Mouse (Mus musculus) neural tube, embryonic 12.5 days (tissue): ENCODE data around the gene Tnfsf4. TPM values are rescaled to one million over a fixed set of nuclear protein-coding genes. Genes with fewer than 3 reads are reported as not detected.

Source experiments
- ATAC-seq: fragments of 200-750 bp; cut with Nextera tagmentation; 2 replicates; pipeline ENCODE4 v1.8.0; 2017; ENCODE audit warnings: low read depth, mild to moderate bottlenecking, moderate TSS enrichment, moderate library complexity; ENCODE audit not compliant: low FRiP score
- H3K27ac ChIP-seq: fragments of 300-500 bp; sonication (generic); 2 replicates; pipeline ENCODE4 v1.5.1; 2016
- H3K27me3 ChIP-seq: fragments of 300-500 bp; sonication (generic); replicated peaks from 2 replicates; pipeline ENCODE4 v1.6.1; 2016; ENCODE audit warnings: mild to moderate bottlenecking
- H3K36me3 ChIP-seq: fragments of 300-500 bp; sonication (generic); 2 replicates; pipeline ENCODE4 v1.6.1; 2016; ENCODE audit warnings: mild to moderate bottlenecking
- H3K4me1 ChIP-seq: fragments of 300-500 bp; sonication (generic); 2 replicates; pipeline ENCODE4 v1.6.1; 2016
- H3K4me2 ChIP-seq: fragments of 300-500 bp; sonication (generic); replicated peaks from 2 replicates; pipeline ENCODE4 v1.6.1; 2016; ENCODE audit warnings: mild to moderate bottlenecking
- H3K4me3 ChIP-seq: fragments of 300-500 bp; sonication (generic); 2 replicates; pipeline ENCODE4 v1.5.1; 2016
- H3K9ac ChIP-seq: fragments of 300-500 bp; sonication (generic); 2 replicates; pipeline ENCODE4 v1.6.1; 2016; ENCODE audit warnings: mild to moderate bottlenecking
- H3K9me3 ChIP-seq: fragments of 300-500 bp; sonication (generic); 2 replicates; pipeline ENCODE4 v1.6.1; 2016; ENCODE audit warnings: mild to moderate bottlenecking
- WGBS: fragments of 180-500 bp; shearing (Covaris S2); methylation state at CpG from one replicate; pipeline ENCODE4 v1.1.7; 2016; 5-methylcytosine and 5-hydroxymethylcytosine counted together
- polyA plus RNA-seq: library from polyadenylated mRNA; unstranded; fragments of >200 nt; fragmentation: Nextera tagmentation; extraction: Ambion mirVana; gene quantifications from 2 replicates; pipeline ENCODE4 v1.2.1, GENCODE M21; 2016

The Tnfsf4 gene
- polyA plus RNA-seq, result 0.10 TPM in 1 of 2 replicates, not detected in the other

DNA sequence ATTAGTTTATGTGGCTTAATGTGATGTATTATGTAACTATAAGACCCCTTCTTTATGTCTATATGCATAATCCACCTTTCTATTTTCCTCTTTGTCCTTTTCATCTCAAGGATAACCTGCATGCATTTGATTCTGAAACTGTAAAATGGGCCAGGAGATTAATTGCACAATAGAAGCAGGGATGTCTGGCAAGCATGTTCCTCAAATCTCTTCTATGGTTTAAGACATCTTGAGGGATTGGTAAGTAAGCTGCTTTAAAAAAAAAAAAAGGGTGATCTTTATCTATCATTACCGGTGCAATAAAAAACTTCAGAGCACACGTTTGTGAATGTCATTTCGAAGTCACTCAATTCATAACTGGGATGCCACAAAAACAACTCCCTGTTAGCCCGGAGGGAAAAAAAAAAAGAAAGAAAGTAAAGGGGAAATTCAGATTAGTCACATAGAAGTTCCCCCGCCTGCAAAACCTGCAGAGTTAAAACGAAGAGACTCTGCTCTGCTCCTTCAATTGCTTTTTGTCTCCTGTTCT, at the start of gene Tnfsf4:
TSS of gene Tnfsf4 (plus strand) at position 479 of the 529 bp plus-strand sequence.
- Histone ChIP-seq H3K36me3 (no peaks in the 10 kb centered on the region), H3K9ac (no peak within 1 kb of the TSS), H3K9me3 (no peaks in the 10 kb centered on the region), H3K27ac (no peak within 1 kb of the TSS), H3K4me2 (no peak within 1 kb of the TSS), H3K4me1 (no peaks in the 10 kb centered on the region), H3K4me3 (no peak within 1 kb of the TSS), H3K27me3 (no peaks in the 10 kb centered on the region)
- ATAC-seq, result no peak
- 75% methylated on average over 6 of the region's 6 CpGs for WGBS

- no peaks in the 10 kb centered on the region for H3K27me3 ChIP-seq
- no peaks in the 10 kb centered on the region for H3K4me1 ChIP-seq
- ATAC-seq, result no peak
- WGBS, result 60% methylated on average over 1 of the region's 1 CpGs
- H3K9me3 ChIP-seq, result no peaks in the 10 kb centered on the region
- H3K9ac ChIP-seq, result no peak overlapping the region
- H3K4me3 ChIP-seq, result no peak overlapping the region
- no peak overlapping the region for H3K27ac ChIP-seq
- no peak overlapping the region for H3K4me2 ChIP-seq
- no peaks in the 10 kb centered on the region for H3K36me3 ChIP-seq
Observed at GRCm38 (mm10) chr1:161350981-161351380, 44.2 kb upstream of the Tnfsf4 start.

DNA sequence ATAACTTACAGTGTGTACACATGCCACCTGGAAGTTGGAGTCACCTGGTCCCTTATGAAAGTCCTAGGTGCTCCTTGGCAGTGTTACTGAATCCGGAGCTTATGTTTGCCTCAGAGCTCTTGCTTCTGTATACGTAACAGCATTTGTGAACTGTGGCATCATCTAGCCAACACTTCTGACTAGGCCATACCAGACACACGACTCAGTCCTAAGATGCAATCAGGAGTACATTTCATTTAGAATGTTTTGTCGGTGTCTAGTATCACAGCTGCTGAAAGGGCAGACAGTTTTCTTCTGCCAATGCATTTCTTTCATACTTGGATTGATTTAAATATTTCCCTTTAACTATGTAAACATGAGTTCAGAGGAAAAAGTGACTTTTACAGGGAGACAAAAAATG, 30.2 kb upstream of the Tnfsf4 start:
- H3K4me3 ChIP-seq, result no peak overlapping the region
- no peaks in the 10 kb centered on the region for H3K36me3 ChIP-seq
- 93% methylated on average over 4 of the region's 4 CpGs for WGBS
- no peak for ATAC-seq
- no peak overlapping the region for H3K27ac ChIP-seq
- H3K9me3 ChIP-seq, result no peaks in the 10 kb centered on the region
- no peaks in the 10 kb centered on the region for H3K27me3 ChIP-seq
- H3K9ac ChIP-seq, result no peak overlapping the region
- no peaks in the 10 kb centered on the region for H3K4me1 ChIP-seq
- no peak overlapping the region for H3K4me2 ChIP-seq

- H3K9ac ChIP-seq, result no peak overlapping the region
- H3K27ac ChIP-seq, result no peak overlapping the region
- H3K9me3 ChIP-seq, result no peaks in the 10 kb centered on the region
- H3K4me3 ChIP-seq, result no peak overlapping the region
- H3K36me3 ChIP-seq, result no peaks in the 10 kb centered on the region
- no peaks in the 10 kb centered on the region for H3K4me1 ChIP-seq
- no peak for ATAC-seq
- H3K27me3 ChIP-seq, result no peaks in the 10 kb centered on the region
- WGBS, result 81% methylated on average over 2 of the region's 2 CpGs
- no peak overlapping the region for H3K4me2 ChIP-seq
Observed at GRCm38 (mm10) chr1:161371919-161372318, 23.3 kb upstream of the Tnfsf4 start.

- no peaks in the 10 kb centered on the region for H3K36me3 ChIP-seq
- ATAC-seq, result no peak
- H3K4me1 ChIP-seq, result no peaks in the 10 kb centered on the region
- 0 out of 2 replicates have a peak, but pooled peaks cover 3% of the 10 kb centered on the region for H3K9me3 ChIP-seq
- no peak overlapping the region for H3K4me3 ChIP-seq
- H3K9ac ChIP-seq, result no peak overlapping the region
- no peaks in the 10 kb centered on the region for H3K27me3 ChIP-seq
- no peak overlapping the region for H3K4me2 ChIP-seq
- whole genome bisulfite sequencing, result 84% methylated on average over 2 of the region's 2 CpGs
- no peak overlapping the region for H3K27ac ChIP-seq
Observed at GRCm38 (mm10) chr1:161375866-161376265, 19.3 kb upstream of the Tnfsf4 start.

GRCm38 (mm10) chr1:161378571-161378970, 16.6 kb upstream of the Tnfsf4 start:
- WGBS, result 79% methylated on average over 3 of the region's 3 CpGs
- H3K4me2 ChIP-seq, result no peak overlapping the region
- H3K27ac ChIP-seq, result no peak overlapping the region
- no peaks in the 10 kb centered on the region for H3K36me3 ChIP-seq
- H3K27me3 ChIP-seq, result no peaks in the 10 kb centered on the region
- no peak overlapping the region for H3K9ac ChIP-seq
- no peaks in the 10 kb centered on the region for H3K4me1 ChIP-seq
- H3K9me3 ChIP-seq, result 0 out of 2 replicates have a peak, but pooled peaks cover 3% of the 10 kb centered on the region
- H3K4me3 ChIP-seq, result no peak overlapping the region
- no peak for ATAC-seq

- Histone ChIP-seq H3K4me1 (no peaks in the 10 kb centered on the region), H3K4me2 (no peak overlapping the region), H3K9me3 (0 out of 2 replicates have a peak, but pooled peaks cover 3% of the 10 kb centered on the region), H3K27me3 (no peaks in the 10 kb centered on the region), H3K27ac (no peak overlapping the region), H3K9ac (no peak overlapping the region), H3K36me3 (no peaks in the 10 kb centered on the region), H3K4me3 (no peak overlapping the region)
- WGBS, result 22% methylated on average over 11 of the region's 11 CpGs
- no peak for ATAC-seq
Observed at GRCm38 (mm10) chr1:161379685-161380424, 15.4 kb upstream of the Tnfsf4 start.

GRCm38 (mm10) chr1:161380425-161380780, 14.8 kb upstream of the Tnfsf4 start:
- Histone ChIP-seq H3K4me2 (no peak overlapping the region), H3K9ac (no peak overlapping the region), H3K4me1 (no peaks in the 10 kb centered on the region), H3K4me3 (no peak overlapping the region), H3K9me3 (0 out of 2 replicates have a peak, but pooled peaks cover 3% of the 10 kb centered on the region), H3K27ac (no peak overlapping the region), H3K27me3 (no peaks in the 10 kb centered on the region), H3K36me3 (no peaks in the 10 kb centered on the region)
- WGBS, result 43% methylated on average over 5 of the region's 5 CpGs
- ATAC-seq, result no peak

DNA sequence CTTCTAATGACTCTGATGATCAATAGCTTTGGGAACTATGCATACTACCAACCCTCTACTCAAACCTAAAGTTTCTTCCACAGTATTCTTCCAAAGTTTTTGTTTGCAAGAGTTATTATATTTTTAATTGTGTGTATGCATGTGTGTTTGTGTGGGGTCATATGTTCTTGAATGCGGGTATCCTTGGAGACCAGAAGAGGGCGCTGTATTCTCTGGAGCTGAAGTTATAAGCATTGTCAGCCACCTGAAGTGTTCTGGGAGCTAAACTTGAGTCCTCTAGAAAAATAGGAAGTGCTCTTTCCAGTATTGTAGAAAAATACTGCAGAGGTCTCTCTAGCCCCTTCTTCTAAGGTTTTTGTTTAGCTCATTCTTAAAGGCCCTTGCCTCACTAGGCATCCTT, 5.1 kb upstream of the Tnfsf4 start:
- no peak overlapping the region for H3K27ac ChIP-seq
- H3K36me3 ChIP-seq, result no peaks in the 10 kb centered on the region
- no peaks in the 10 kb centered on the region for H3K27me3 ChIP-seq
- H3K4me3 ChIP-seq, result no peak overlapping the region
- ATAC-seq, result no peak
- no peaks in the 10 kb centered on the region for H3K4me1 ChIP-seq
- no peak overlapping the region for H3K9ac ChIP-seq
- H3K4me2 ChIP-seq, result no peak overlapping the region
- no peaks in the 10 kb centered on the region for H3K9me3 ChIP-seq
- WGBS, result 68% methylated on average over 2 of the region's 2 CpGs

DNA sequence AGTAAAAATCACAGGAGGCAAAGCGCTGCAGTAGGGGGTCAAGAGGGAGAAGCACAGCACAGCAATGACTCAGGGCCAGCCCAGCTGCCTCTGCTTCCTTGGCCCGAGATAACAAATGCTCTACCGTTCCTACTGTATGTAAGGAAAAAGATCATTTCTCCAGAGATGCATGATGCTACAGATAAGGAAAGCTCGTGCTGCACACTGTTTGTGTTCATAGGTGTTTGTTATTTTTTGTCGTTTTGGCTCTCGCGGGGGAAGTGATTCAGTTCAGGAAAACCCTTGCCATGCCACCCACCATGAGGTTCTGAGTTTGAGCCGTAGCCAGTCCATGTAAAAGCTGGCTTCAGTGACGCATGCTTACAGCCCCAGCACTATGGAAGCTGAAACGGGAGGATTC, 2.3 kb upstream of the Tnfsf4 start:
- Histone ChIP-seq H3K4me3 (no peak overlapping the region), H3K27ac (no peak overlapping the region), H3K9ac (no peak overlapping the region), H3K4me2 (no peak overlapping the region), H3K4me1 (no peaks in the 10 kb centered on the region), H3K36me3 (no peaks in the 10 kb centered on the region), H3K27me3 (no peaks in the 10 kb centered on the region), H3K9me3 (no peaks in the 10 kb centered on the region)
- WGBS, result 86% methylated on average over 10 of the region's 10 CpGs
- no peak for ATAC-seq

GRCm38 (mm10) chr1:161395610-161396009, 401 bp downstream of the Tnfsf4 start:
- no peaks in the 10 kb centered on the region for H3K4me1 ChIP-seq
- no peak overlapping the region for H3K9ac ChIP-seq
- H3K27ac ChIP-seq, result no peak overlapping the region
- no peak overlapping the region for H3K4me3 ChIP-seq
- no peak for ATAC-seq
- 79% methylated on average over 5 of the region's 5 CpGs for WGBS
- no peaks in the 10 kb centered on the region for H3K36me3 ChIP-seq
- no peaks in the 10 kb centered on the region for H3K27me3 ChIP-seq
- no peak overlapping the region for H3K4me2 ChIP-seq
- H3K9me3 ChIP-seq, result no peaks in the 10 kb centered on the region

DNA sequence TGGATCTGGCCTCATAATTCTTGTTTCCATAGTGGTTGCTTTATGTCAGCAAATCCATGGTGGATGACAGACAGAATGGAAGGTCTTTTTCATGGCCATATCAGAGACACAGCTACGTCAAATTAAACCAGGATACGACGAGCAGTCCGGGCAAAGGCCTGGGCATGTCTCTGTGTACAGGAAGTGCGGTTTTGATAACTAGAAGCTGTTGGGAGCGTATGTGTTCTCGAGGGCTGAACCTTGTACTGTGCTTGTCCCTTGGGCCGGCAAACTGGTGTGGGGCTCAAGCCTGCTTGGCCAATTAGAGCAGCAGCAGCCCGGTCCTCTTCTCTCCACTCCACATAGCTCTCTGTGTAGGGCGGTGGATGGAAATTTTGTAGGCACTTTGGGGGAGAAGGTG, 1.1 kb downstream of the Tnfsf4 start:
- no peak overlapping the region for H3K4me3 ChIP-seq
- WGBS, result 90% methylated on average over 10 of the region's 10 CpGs
- no peak overlapping the region for H3K27ac ChIP-seq
- no peak for ATAC-seq
- H3K4me1 ChIP-seq, result no peaks in the 10 kb centered on the region
- H3K9me3 ChIP-seq, result no peaks in the 10 kb centered on the region
- H3K4me2 ChIP-seq, result no peak overlapping the region
- no peak overlapping the region for H3K9ac ChIP-seq
- no peaks in the 10 kb centered on the region for H3K36me3 ChIP-seq
- H3K27me3 ChIP-seq, result no peaks in the 10 kb centered on the region

GRCm38 (mm10) chr1:161400126-161400525, 4.9 kb downstream of the Tnfsf4 start:
- peak; percentile 66; the same call in 1 of the 2 replicates for ATAC-seq
- Histone ChIP-seq H3K27ac (no peak overlapping the region), H3K9me3 (no peaks in the 10 kb centered on the region), H3K27me3 (no peaks in the 10 kb centered on the region), H3K4me1 (no peaks in the 10 kb centered on the region), H3K9ac (no peak overlapping the region), H3K4me2 (no peak overlapping the region), H3K4me3 (no peak overlapping the region), H3K36me3 (no peaks in the 10 kb centered on the region)
- WGBS, result 32% methylated on average over 6 of the region's 6 CpGs
